Mouse (Mus musculus) forelimb bud, embryonic 11.5 days (tissue): ENCODE data around the gene Rab29.
"Not testable (repeated sequence)": the region's sequence is repeated elsewhere in the genome, so short reads cannot be mapped to it uniquely, and the experiment has no call there.

Experiments
- DNase-seq: peaks from one replicate; pipeline ENCODE4 v3.0.0-alpha.2; 2012; ENCODE audit warnings: low read depth, low spot score

Rab29 gene

GRCm38 (mm10) chr1:131861811-131862210 lies 5.2 kb upstream of the Rab29 start:
- no peak for DNase-seq

GRCm38 (mm10) chr1:131865596-131865995 lies 1.4 kb upstream of the Rab29 start:
- DNase-seq = no peak

GRCm38 (mm10) chr1:131866304-131866999 lies 572 bp upstream of the Rab29 start:
- no peak for DNase-seq

- no peak for DNase-seq
Measured at GRCm38 (mm10) chr1:131867946-131868290, 894 bp downstream of the Rab29 start.

GRCm38 (mm10) chr1:131869561-131869960 lies 2.5 kb downstream of the Rab29 start:
- no peak for DNase-seq

DNA sequence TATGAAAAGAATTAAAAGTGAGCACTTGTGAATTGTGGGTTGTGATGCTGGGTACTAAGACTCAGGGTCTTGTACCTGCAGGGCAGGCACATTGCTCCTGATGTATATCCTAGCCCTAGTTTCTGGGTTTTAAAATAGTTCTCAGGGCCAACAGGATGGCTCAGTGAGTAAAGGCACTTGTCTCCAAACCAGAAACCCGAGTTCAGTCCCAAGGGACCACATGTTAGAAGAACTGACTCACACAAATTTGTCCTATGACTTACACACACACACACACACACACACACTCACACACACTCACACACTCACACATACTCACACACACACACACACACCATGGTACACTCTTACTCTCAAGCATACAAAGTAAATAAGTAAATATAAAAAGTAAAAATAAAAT lies 5.8 kb downstream of the Rab29 start:
- no peak for DNase-seq

DNA sequence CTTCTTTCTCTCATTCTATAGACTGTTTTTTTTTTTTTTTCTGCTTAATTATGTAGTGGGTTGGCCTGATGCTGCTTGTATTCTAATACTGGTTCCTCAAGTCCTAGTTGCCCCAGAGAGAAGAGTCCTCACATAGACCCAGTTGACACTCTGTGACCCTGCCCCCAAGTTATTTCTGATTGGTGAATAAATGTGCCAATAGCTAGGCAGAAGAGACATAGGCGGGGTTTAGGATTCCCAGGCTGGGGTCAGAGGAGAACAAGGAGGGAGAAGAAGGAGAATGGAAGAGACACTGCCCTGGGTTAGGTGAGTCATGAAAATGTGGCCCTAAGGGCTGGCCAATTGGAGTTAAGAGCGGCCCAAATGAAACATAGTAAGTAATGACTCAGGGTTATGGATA lies 12.8 kb downstream of the Rab29 start:
- no peak for DNase-seq

GRCm38 (mm10) chr1:131882787-131883186 lies 15.8 kb downstream of the Rab29 start:
- DNase-seq = peak; percentile 24

DNA sequence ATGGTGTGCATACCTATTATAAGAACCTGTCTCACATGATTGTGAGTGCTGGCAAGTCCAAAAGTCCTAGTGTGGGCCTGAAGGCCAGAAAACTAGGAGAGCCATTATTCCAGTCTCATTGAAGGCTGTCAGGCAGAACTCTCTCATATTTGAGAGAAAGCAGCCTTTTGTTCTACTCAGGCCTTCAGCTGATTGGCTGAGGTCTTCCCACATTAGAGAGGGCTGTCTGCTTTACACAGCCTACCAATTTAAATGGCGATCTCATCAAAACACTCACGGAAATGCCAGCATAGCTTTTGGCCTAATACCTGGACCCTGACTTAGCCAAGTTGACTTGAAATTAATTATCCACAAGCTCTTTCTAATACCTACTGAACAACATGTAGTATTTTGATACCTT lies 19.1 kb downstream of the Rab29 start:
- DNase-seq = no peak

GRCm38 (mm10) chr1:131886641-131887040 lies 19.6 kb downstream of the Rab29 start:
- DNase-seq = no peak

DNA sequence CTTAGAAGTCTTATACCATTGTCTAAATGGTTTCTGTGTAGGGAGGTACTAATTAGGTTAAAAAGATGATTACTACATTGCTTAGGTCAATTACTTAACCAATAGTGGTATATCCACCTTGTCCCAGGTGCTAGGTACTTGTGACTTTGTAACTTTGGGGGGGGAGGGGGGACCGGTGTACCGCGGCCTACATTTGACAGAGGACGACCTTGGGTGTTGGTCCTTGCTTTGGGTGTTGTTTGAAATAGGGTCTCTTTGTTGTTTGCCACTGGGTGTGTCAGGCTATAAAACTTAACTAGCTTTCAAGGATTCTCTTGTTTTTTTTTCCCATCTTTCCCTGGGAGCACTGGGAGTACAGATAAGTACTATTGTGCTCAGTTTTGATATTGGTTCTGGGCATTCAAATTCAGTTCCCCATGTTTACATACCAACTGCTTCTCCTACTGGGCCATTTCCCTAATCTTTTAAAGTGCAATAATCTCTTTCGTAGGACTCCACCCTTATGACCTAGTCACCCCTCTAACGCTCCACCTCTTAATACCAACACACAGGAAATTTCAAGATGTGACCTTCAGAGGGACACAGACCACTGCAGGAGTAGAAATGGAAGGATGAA lies 23.1 kb downstream of the Rab29 start:
- DNase-seq = no peak

GRCm38 (mm10) chr1:131891436-131891835 lies 24.4 kb downstream of the Rab29 start:
- no peak for DNase-seq

DNA sequence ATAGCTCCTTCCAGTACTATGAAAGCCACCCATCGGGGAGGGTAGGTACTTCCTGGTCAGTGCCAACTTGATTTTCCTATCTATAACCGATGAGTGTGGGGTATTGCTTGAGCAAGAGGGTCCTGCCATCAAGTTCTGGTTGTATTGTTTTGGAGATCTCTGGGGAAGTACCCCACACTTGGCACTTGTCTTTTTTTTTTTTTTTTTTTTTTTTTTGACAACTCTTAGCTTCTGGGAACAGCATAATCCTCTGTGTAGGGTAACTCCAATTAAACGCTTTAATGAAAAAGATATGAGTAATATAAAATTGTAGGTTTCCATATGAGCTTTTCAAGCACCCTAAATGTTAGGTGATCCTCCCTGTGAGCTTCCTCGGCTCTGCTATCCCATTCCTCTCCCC lies 35.7 kb downstream of the Rab29 start:
- DNase-seq = no peak

- DNase-seq = no peak
Measured at GRCm38 (mm10) chr1:131903251-131903650, 36.2 kb downstream of the Rab29 start.

DNA sequence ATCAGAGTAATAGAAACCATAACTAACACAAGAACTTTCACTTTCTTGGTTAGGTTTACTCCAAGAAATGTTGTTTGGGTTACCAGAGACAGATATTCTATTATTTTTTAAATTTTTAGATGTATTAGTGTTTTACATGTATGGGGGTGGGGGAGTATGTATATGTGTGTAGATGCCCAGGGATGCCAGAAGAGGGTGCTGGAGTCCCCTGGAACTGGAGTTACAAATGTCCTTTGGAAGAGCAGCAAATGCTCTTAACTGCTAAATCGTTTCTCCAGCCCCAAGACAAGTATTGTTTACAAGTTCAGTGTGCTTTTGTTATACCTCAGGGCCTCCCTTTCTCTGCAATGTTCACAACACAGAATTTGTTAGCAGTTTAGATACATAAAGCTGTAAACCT lies 38.5 kb downstream of the Rab29 start:
- peak; percentile 5 for DNase-seq

DNA sequence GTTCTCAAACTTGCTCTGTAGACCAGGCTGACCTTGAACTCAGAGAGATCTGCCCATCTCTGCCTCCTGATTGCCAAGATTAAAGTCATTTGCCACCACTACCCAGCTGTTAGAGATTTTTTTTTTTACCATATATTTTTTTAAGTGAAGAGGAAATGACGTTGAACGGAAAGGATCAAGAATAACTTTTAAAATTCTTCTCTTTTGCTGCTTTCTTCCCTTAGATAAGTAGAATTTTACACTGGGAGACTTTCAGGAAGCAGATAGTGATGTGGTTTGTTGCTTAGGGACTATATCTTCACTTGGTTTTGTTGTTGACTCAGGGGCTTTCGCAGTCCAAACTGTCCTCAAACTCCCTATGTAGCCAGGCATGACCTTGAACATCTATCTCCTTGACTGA lies 41.4 kb downstream of the Rab29 start:
- no peak for DNase-seq

- DNase-seq = not testable (repeated sequence)
Measured at GRCm38 (mm10) chr1:131909236-131909635, 42.2 kb downstream of the Rab29 start.

- DNase-seq = peak; percentile 98
Measured at GRCm38 (mm10) chr1:131910001-131910648, 43.1 kb downstream of the Rab29 start, which contains the start of gene Nucks1. TSS of gene Nucks1 (plus strand) at chr1:131910534.

DNA sequence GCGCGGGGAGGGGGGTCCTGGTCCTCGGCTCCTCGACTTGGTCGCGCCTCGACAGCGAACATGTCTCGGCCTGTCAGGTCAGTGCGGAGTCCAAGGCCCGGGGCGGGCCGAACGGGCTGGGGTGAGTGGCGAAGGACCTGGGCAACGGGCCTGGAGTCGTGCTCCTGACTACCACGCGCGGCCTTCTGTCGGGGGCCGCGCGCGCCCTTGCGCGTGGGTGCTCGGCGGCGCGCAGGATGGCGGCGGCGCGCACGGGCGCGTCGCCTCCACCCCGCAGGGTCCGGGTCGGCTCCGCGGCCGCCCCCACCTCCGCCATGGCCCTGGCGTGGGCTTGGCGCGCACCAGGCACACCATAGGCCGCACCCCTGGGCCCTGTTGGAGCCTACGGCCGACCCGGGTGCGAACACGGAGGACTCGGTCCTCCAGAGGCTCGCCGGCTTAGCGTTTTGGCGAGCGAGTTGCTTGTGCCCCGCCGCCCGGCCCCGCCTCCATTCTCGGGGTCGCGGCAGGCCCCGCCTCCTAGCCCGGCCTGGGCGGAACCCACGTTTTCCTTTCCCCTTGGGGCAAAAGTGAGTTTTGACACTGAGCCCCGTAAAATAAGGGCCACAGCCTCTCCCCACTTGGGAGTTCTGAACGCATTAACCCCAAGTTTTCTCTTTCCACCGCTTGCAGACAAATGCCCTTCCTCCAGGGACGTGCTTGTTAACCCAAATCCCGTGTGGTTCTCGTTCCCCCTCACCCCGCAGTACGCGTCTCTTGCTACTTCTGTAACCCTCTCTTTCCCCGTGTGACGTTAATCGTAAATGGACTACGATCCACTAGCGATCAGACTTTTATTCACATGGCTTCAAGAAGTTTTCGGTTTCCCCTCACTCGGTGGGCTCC lies 43.9 kb downstream of the Rab29 start:
- DNase-seq = peak; percentile 58

DNA sequence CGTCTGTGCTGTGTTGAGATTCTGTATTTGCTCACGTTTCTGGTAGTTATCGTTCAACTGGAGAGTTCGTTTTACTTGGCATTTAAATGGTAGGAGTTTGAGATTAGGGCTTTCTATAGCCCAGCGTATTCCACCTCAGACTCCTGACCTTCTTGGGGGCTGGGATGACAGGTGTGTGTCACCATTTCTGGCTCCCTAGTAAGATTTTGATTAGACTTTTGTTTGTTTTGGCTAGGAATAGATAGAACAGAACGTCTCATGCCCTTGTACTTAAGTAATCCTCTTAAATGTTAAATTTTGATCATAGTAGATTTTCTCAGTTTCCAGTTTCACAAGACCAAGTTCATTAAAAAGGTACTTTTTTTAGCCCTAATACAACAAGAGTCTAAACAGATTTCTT lies 50.6 kb downstream of the Rab29 start:
- DNase-seq = no peak

GRCm38 (mm10) chr1:131919052-131919451 lies 52.0 kb downstream of the Rab29 start:
- no peak for DNase-seq

DNA sequence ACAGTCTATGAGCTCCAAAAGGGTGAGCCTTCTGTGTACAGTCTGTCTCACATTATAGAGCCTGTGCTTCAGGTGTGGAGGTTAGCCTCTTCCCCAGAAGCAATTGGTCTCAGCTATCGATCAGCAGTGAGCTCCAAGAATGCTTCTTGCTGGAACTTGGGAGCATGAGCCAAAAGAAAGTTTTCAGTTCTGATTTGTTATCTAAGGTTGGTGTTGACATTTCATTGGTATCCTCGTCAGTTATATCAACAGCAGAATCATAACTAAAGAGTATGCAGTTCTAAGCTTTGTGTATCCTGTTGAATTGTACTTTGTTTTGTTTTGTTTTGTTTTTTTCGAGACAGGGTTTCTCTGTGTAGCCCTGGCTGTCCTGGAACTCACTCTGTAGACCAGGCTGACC lies 55.1 kb downstream of the Rab29 start:
- no peak for DNase-seq
